Mouse (Mus musculus): ENCODE measurements around the gene Clec2d.

Gene Clec2d

DNA sequence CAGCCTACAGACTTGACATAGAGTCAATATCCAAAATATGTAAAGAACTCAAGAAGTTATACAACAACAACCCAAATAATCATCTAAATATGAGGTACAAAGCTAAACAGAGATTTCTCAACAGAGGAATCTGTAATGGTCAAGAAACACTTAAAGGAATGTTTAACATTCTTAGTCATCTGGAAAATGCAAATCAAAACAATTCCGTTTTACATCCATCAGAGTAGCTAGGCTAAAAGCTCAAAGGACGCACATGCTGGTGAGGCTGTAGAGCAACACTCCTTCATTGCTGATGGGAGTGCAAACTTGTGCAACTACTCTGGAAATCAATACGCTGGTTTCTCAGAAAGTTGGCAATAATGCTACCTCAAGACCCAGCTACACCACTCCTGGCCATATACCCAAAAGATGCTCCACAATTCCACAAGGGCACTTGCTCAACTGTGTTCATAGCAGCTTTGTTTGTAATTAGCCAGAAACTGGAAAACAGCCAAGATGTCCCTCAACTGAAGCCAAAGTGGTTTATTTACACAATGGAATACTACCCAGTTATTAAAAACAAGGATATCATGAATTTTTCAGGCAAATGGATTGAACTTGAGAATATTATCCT, 41.9 kb downstream of the Clec2d start:
- no peak for DNase-seq (ENCODE audit: extremely low spot score, low read depth, low spot score)

DNA sequence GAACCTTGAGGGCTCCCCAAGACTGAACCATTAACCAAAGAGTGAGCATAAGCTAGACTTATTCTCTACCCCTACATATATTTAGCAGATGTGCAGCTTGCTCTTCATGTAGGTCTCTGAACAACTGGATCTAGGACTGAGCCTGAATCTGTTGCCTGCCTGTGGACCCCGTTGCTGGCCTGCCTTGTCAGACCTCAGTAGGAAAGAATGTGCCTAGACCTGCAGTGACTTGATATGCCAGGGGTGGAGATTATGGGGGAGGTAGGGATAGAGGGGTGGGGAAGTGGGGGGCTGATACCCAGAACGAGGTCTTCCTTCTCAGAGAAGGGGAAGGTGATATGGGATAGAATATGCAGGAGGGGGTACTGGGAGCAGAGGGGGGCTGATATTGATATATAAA, 43.2 kb downstream of the Clec2d start:
- no peak for DNase-seq (ENCODE audit: extremely low spot score, low read depth, low spot score)

DNA sequence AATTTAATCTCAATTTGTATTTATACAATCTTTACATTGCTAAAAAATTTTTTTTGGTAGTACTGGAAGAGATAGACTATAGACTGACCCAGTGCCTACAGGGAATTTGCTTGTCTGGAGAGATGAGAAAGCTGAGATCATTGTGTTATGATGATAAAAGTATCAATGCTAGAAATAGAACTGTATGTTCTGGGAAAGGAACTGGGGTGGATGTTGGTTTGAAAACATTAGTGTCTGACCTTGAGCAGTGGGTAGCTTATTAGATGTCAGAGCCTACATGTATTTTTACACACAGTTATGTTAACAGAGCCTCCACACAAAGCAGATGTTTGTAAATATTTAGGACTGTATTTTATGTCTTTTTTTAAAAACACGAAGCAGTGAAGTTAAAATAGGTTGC, 43.7 kb downstream of the Clec2d start:
- no peak for DNase-seq (ENCODE audit: extremely low spot score, low read depth, low spot score)

DNA sequence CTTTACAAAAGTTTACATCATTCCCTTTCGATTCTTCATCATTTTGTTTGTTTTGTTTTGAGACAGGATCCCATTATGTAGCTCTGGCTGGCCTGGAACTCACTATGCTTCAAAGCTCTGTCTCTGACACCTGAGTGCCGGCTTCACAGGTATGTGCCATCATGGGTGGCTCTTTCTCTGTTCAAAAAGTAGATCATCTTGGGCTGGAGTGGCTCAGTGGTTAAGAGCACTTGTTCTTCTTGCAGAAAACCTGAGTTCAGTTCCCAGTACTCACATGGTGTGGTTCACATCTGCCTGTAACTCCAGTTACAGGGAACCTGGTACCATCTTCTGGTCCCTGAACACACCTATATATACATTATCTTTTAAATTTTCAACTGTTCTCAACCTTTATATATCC, 44.7 kb downstream of the Clec2d start:
- DNase-seq (ENCODE audit: extremely low spot score, low read depth, low spot score): no peak

DNA sequence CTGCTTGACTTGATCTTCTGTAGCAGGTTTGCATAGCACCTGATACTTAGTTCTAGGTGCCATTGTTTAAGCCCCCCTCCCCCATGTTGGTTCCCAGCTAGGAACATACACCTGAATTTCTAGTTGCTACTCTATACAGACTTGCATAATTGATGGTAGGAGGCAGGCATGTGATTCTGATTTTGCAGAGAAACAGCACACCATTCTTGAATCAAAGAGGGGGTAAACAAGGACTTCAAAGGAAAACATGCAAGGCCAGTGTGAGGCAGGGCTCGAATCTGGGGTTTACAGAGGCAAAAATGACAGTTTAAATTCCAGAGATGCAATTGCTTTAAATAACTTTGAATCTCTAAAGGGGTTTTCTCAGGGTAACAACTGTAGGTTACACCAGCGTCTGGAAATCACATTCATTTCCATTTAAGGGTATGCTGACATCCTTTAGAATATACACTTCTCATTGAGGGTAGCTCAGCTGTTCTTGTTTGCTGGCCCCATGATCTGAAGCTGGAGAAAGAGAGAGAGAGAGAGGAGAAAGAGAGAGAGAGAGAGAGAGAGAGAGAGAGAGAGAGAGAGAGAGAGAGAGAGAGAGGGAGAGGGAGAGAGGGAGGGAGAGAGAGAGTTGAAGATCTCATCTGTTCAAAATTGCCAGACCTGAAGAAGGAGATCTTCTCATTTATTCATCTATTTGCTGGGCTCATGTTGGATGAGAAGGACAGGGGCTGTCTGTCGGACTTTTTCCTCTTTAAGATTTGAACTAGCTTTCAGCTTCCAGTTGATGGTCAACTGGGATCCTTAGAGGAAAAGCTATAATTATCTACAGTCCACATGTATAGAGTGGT, 48.7 kb downstream of the Clec2d start:
- DNase-seq (ENCODE audit: extremely low spot score, low read depth, low spot score): no peak

DNA sequence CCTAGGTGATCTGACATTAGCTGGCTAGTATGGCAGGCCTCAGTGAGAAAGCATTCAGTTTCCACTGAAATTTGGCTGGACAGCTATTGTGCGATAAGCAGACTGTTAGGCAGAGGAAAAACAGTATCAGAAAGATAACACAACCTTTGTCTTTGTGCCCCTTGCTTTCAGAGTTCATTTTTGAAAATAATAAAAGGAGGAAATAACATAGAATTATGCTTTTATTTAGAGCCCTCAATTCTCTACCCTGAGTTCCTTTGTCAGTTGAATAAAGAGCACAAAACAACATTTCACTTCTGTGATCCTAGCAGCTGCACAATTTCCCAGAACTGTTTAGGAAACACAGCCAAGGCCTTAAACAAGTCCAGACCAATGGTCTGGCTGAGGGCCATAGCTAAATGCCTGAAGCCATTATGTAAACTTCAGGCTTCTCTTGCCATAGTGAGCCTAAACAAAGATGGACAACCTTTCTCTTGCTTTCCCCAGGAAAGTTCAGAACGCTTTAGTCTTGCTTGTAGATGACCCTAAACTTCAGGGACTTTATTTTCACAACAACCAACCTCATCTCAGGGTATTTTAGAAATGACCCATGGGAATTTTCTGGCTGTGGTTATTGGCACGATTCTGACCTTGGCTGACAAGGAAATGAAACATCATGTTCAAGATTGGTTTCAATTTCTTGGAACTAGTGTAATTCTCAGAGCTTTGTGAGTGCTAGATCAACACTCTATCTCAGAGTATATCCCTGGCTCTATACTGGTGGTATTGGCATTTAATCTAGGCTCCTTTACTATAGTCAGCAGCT, 49.6 kb downstream of the Clec2d start:
- no peak for DNase-seq (ENCODE audit: extremely low spot score, low read depth, low spot score)

DNA sequence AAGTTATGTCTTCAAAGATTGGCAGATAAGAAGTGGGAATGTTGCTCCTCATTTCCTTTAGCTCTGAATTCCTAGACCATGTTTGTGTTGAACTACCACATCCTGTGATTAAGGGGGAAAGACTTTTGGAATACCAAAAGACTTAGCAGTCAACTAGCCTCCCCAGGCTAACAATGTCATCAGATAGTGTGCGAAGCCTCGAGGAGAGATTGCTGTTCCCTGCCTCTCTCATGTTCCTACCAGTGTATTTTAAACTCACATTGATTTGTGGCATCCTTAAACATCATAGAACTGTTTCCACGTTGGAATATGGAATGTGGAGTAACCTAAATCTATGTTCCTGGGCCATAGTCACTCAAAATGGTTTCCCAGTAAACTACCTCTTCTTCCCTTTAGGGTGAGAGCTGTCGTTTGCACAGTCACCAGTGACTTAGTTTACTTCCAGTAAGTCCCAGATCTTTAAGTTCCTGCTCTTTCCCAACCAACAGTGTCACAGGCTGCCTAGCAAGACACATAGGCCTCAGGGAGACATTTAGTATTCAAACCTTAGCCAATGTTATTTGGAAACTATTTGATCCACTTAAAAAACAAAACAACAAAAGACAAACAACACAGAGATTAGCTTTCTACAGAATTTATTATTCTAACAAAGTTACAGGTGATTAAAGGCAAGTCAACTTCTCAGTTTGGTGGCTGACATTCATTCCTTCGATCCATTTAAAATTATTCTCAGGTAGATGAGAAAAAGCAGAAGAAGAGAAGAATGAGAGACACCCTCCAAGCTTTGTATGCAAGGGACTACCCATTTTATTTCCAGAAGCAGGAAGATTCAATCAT, 51.8 kb downstream of the Clec2d start:
- DNase-seq (ENCODE audit: extremely low spot score, low read depth, low spot score): no peak

DNA sequence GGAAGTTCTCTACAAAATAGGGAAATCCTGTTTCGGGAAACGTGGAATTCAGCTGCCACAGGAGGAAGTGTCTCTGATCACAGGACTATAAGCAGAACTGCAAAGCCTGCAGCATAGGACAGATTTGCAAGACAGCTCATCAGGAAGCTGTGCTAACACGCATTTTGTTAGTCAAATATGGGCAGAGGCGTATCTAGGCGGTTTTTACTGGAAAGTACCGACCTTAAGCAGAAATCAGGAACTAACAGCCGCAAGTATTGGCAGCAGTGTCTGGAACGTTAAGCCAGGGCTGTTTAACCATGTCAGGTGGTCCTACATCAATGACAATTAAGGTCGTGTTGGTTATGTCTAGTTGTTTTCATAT, 52.4 kb downstream of the Clec2d start:
- DNase-seq (ENCODE audit: extremely low spot score, low read depth, low spot score): no peak

DNA sequence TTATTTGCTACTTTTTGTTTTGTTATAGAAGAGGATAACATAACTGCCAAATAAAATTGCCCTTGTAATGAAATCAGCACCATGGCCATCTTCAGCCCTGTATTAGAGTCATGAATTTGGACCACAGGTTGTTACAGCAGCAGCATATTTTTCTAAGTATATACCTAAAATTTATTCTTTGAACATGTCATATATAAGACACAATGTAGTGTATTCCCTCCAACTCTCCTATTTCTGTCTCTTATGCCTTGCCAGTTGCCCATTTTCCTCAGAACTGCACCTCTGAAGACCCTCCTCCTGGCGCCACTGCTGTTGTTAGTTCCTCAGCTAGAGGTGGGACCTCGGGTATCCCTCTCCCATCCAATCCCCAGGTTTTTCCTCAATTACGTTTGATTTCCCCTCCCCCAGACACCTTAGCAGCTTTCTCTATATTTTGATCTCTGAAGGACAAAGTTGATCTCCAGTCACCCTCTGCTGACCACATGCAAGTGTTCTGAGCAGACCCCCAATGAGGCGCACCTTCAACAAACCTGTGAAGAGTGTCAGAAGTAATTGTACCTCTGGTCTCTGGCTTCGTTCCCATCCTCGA, 53.0 kb downstream of the Clec2d start:
- no peak for DNase-seq (ENCODE audit: extremely low spot score, low read depth, low spot score)

DNA sequence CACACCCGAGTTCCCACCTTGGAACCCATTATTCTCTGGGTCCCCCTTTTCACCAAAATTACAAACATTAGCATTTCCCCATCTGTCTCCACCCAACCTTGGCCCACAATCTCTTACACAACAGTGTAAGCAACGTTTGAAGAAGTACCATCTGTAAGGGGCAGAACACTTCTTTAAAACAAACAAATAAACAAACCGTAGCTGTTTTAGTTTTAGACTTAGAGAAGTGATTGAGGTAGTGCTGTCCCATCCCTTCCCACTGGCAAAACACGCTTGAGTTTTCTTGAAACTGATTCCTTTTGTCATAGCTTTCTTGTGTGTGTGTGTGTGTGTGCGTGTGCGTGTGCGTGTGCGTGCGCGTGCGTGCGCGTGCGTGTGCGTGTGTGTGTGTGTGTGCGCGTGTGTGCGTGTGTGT, 53.5 kb downstream of the Clec2d start:
- no peak for DNase-seq (ENCODE audit: extremely low spot score, low read depth, low spot score)

DNA sequence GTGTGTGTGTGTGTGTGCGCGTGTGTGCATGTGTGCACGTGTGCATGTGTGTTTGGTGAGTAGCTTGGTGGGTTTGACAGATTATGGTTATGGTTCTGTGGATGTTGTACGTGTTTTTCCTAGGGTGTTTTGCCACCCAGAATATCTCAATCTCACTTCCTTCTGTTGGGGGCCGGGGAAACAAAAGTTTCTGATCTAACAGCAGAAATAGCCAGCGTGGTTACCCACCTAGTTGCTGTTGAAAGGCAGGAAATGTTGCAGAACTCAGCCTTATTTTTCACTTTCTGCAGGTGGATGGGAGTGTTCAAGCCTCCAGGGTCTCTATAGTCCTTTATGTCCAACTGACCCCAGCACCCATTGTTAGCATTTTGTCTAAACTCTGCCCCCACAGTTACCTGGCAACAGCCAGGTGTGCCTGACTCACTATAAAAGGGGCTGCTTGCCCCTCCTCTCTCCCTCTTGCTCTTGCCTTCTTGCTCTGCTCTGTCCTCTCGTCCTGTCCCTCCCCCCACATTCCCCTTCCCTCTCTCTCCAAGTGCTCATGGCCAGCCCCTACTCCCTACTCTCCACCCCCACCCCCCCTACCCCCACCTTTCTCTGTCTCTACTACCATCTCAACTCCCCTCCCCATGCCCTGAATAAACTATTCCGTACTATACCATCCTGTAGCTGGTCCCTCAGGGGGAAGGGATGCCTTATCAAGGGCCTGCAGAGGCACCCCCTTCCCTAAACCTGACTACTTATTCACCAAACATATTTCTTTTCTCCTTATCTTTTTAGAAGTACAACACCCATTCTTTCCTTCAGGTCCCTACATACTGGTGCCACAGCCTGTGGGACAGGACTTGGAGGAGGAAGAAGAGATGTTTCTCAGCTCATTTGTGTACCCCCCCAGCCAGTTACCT, 54.3 kb downstream of the Clec2d start:
- no peak for DNase-seq (ENCODE audit: extremely low spot score, low read depth, low spot score)

DNA sequence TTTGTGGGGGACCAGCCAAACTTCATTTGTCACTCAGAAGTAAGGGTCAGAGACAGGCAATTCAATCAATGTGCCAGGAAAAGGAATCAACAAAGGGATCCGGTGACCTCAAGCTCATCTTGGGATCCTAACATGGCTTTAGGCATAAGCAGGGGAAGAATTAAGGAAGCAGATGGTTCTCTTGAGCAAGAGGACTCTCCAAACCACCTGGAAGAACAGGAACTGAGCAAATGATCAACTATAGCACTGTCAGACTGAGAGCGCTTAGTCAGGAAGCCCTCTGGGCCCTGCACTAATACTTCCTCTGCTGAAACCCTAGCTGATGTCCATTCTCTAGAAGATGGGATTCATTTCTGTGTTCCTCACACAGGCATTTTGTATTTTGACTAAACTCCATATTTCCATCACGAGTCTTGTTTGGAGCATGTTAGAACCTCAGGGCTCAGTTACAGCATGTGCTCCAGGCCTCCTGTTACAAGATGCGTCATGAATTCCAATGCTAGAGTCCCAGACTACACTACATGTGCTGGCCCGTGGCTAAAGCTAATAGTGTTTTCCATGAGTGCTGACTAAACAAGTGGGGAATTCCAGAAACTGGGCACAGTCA, 55.5 kb downstream of the Clec2d start:
- no peak for DNase-seq (ENCODE audit: extremely low spot score, low read depth, low spot score)
